Mouse (Mus musculus) C2C12 (cell line): ENCODE results near the gene Cobl.

Source experiments
- CEBPB ChIP-seq: IDR thresholded peaks from one replicate; pipeline ENCODE4 v1.6.1; 2011; ENCODE audit warnings: low read depth, mild to moderate bottlenecking, control low read depth, moderate library complexity
- CTCF ChIP-seq: IDR thresholded peaks from one replicate; pipeline ENCODE4 v1.5.1; 2011; ENCODE audit not compliant: control insufficient read depth, insufficient read depth, insufficient read length
- MAX ChIP-seq: IDR thresholded peaks from one replicate; pipeline ENCODE4 v1.6.1; 2011; ENCODE audit warnings: mild to moderate bottlenecking, control low read depth
- MYOD1 ChIP-seq: IDR thresholded peaks from one replicate; pipeline ENCODE4 v1.6.1; 2011; ENCODE audit warnings: low read depth; ENCODE audit not compliant: control insufficient read depth, insufficient read length
- MYOG ChIP-seq: IDR thresholded peaks from one replicate; pipeline ENCODE4 v1.6.1; 2011; ENCODE audit not compliant: control insufficient read depth, insufficient read length; ENCODE audit errors: extremely low read depth
- USF1 ChIP-seq: IDR thresholded peaks from one replicate; pipeline ENCODE4 v1.6.1; 2011; ENCODE audit warnings: low read depth, mild to moderate bottlenecking, control low read depth, moderate library complexity

GRCm38 (mm10) chr11:12219594-12220530 is 244.9 kb downstream of the Cobl start:
- TF ChIP-seq CTCF = no peak
- TF ChIP-seq MAX = no peak
- no peak for TF ChIP-seq MYOG
- TF ChIP-seq USF1 = no peak
- TF ChIP-seq CEBPB = no peak
- TF ChIP-seq MYOD1 = no peak
